Mouse (Mus musculus) telencephalon, adult 2 months (tissue): Measurements from ENCODE around the gene Arhgap22.

Experiments
- DNase-seq: peaks from one replicate; pipeline ENCODE4 v3.0.0-alpha.2; 2011; ENCODE audit warnings: low read depth, low spot score

The Arhgap22 gene

GRCm38 (mm10) chr14:33212958-33213309, 892 bp upstream of the Arhgap22 start:
- DNase-seq, result no peak

- DNase-seq, result no peak
Measured at GRCm38 (mm10) chr14:33214767-33215128, 922 bp downstream of the Arhgap22 start.

DNA sequence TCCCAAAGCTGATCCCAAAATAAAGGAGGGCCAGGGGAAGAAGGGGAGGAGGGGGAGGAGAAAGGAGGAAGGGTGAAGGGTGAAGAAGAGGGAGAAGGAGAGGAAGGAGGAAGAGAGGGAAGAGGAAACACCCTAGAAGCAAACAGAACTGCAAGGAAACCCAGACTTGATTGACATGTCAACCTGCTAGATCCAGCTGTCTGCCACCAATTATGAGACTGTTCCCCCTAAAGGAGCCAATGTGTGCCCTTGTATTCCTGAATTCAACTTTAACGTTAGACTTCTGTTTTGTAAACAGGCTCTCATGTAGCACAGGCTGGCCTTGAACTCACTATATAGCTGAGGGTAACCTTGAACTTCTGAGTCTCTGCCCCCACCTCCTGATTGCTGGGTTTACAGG, 1.3 kb downstream of the Arhgap22 start:
- no peak for DNase-seq

DNA sequence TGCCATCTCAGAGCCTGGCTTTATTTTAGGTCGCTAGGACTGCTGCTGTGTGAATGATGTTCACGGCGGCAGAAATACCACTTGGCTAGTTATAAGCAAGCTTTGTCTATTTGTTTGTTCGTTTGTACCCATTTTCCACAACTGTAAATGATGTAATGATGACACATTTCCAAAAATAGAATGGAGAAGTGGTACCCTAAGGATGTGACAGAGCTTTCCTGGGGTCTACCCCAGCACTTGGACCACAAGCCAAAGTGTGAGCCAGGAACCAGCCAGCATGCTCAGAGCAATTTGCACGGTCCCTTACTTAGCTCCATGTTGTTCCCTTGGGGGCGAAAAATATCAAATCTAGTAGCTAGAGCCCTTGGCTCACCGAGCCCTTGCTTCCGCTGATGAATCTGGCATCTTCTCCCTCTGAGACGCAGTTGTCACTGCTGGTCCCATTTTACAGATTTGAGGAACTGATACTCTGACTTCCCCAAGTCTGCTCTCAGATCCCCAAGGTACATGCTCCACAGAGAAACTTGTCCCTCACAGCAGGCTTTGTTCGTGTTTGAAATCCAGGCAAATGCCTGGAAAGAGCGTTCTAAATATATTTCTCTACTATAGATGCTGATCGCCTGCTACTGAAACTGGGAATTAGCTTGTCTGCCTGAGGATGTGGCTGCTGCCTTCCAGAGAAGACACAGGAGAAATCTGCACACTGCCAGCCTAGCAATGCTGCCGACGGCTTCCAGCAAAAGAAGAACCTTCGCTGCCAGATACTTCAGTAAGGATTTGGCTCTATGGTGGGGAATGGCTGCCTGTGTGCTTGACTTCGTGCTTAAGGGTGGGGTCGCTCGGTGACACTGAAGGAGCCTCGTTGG, 2.8 kb downstream of the Arhgap22 start:
- DNase-seq, result peak; percentile 45

DNA sequence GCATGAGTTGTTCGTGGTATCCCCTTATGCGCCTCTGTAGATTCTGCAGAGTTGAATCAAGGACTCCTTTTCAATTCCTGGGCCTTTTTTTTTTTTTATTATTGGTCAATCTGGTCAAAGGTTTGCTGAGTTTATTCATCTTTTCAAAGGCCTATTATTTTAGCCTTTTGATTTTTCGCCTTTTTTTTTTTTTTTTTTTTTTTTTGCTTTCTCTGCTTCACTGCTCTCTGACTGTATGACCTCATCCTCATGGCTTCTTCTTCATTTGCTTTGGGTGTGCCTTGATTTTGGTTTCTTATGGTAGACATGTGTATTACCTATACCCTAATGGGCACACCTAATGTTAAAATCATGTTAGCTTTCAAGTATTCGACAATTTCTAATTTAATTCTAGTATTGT, 11.4 kb downstream of the Arhgap22 start:
- no peak for DNase-seq

DNA sequence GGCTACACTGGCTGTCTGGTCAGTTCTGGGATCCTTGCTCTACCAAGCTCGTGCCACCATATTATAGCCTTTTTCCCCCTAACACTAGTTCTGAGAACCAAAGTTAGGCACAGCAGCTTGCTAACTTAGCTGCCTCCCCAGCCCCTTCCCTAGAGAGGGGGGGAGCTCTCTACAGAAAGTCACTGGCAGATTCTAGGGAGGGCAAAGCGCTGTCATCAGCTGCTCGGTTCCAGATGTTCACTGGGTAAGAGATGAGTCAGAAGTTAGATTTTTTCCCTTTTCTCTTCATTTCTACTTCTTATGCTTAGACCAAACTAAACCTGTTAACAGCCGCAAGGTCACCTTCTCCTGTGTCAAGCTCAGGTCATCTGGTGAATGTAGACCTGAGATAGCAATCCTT, 16.8 kb downstream of the Arhgap22 start:
- DNase-seq, result no peak

DNA sequence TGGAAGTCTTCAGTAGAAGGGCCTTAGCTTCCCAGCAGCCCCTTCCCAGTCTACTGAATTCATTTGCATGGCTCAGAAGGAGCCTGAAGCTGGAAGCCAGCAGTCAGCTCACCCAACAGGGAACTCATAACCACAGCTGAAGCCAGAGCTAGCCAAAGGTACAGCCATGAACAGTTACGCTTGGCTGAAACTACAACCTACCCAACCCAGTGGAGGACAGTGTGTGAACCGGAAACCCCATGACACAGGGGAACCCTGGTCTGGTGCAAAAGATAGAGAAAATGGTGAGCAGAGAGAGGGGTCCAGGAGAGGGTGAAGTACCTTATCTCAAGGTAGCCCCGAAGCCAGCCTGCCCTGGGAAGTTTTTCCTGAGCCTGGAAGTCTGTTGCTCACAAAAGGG, 17.5 kb downstream of the Arhgap22 start:
- no peak for DNase-seq

DNA sequence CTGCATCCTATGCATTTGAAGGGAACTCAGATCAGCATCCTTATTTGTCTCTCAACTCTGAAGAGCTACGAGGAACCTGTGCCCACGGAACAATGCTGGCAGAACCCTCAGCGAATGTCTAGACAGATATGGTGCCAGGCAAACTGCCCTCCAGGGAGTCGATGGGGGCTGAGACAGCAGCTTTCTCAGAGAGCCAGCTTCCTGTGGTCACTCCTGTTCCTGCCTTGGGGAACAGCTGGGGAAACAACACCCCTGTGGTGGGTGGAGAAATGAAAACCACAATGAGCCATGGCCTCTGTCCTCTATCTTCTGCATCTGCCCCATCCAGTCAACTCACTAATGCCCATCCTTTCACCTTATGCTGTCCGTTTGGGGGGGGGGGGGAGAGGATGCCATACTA, 18.2 kb downstream of the Arhgap22 start:
- DNase-seq, result no peak

DNA sequence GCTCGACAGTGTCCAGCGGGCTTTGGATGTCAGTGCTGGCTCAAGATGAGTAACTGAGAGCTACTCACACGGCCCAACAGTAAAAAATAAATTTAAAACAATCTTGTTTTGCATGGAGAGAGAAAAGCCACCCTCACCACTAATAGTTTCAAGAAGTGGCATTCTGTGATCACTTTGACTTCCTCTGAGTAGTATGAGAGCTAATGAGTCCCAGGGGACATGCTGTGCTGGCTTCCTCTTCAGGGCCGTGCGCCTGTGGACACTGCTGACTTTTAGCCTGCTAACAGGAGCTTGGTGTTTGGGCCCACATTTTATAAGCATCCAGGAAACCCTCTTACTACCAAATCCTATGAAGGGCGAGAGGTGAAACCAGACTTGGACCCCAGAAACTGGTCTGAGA, 21.8 kb downstream of the Arhgap22 start:
- DNase-seq, result no peak

DNA sequence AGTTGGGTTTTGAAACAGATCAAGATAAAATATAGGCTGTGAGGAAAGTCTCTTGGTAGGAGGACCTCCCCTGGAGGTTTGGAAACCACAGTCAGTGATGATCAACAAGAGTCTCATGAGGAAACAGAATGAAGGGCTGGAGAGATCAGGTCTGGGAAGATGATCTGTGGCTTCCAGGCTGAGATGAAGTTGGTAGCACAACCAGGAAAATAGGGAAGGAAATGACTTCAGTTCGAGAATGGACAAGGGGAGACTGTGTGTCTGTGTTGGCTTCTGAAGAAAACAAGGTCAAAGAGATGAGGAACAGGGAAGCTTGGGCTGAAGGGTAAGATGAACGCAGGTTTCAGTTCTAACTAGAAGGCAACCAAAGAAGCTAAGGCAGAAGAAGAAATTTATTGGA, 26.6 kb downstream of the Arhgap22 start:
- DNase-seq, result no peak

GRCm38 (mm10) chr14:33243261-33243660, 29.4 kb downstream of the Arhgap22 start:
- no peak for DNase-seq

DNA sequence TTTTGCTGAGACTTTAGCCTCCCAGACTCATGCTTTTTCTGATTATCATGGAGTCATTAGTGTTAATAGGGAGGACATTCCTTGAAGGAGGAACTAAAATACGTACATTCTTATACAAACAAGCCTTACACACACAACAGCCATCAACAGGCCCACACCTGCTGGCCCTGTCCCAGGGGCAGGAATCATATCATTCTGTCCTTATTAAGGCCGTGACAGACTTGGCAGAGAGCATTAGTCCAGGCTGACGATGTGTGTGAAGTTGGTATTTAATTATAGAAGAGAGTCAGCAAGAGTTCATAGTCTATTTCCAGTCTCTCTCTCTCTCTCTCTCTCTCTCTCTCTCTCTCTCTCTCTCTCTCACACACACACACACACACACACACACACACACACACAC, 30.7 kb downstream of the Arhgap22 start:
- no peak for DNase-seq

DNA sequence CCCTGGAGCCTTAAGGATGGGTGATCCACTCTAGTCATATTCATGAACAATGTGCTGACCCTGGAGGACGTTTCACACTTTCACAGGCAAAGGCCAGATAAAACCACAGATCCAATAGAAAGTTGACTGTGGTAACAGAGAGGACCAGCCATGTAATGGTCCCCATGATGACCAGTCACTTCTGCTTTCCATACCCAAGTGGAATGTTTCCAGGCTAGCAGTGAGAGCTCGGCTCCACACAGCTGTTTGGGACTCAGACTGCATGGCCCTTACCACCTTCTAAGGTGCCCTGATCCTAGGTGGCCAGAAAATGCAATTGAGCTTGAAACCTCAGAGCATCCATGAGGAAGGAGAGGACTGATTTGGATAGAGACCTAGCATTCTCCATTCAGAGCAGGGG, 31.1 kb downstream of the Arhgap22 start:
- no peak for DNase-seq

DNA sequence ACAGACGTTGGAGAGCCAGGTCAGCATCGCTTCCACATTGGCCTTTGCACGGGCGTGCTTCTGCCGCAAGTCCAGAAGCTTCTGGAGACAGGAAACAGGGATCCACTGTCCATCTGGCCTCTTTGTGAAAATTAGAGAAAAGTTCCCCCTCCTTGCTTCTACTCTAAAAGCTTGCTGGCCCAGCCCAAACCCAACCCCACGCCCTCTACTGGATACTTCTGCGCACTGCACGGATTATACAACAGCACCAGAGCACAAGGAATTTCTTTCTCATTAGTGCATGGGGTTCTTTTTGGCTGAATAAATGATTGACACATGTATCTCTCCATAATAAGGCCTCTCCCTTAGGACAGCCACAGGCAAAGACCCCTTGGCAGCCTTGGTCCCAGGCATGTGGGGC, 32.6 kb downstream of the Arhgap22 start:
- no peak for DNase-seq

- DNase-seq, result peak; percentile 32
Measured at GRCm38 (mm10) chr14:33247623-33248022, 33.8 kb downstream of the Arhgap22 start.

DNA sequence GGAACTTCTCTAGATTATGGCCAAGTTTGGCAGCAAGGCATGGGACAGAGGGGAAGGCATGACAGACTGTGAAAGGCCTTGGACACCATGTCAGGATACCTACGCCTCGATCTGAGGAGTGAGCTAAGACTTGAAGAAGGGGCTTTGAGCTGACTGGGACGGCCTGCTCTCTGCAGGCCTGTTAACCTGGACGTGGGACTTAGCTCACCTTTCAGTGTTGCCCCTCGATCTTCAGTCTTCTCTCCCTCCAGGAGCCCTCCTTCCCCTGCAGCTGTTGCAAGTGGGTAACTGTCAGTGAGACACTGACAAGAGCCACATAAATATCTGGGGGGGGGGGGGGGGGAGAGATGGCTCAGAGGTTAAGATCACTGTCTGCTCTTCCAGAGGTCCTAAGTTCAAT, 34.9 kb downstream of the Arhgap22 start:
- DNase-seq, result no peak

- DNase-seq, result no peak
Measured at GRCm38 (mm10) chr14:33250215-33250939, 36.6 kb downstream of the Arhgap22 start.

- no peak for DNase-seq
Measured at GRCm38 (mm10) chr14:33250956-33251745, 37.3 kb downstream of the Arhgap22 start.

GRCm38 (mm10) chr14:33258256-33258655, 44.4 kb downstream of the Arhgap22 start:
- DNase-seq, result no peak

DNA sequence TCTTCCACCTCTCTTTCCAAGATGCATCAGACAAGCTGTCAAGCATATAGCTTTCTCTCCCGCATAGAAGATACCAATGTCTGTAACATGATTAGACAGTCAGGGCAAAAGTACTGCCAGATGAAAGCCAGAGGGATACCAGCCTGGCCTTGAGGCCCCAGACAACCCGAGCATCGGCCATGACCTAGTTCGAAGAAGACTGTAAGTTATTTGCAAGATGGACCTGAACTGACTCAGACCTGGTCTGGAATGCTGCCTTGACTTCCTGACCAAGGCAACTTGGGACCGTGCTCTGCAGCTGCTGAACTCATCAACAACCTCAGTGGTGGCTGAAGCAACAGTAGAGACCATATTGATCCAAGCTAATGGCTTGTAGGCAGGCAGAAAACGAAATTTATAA, 46.3 kb downstream of the Arhgap22 start:
- DNase-seq, result no peak

GRCm38 (mm10) chr14:33264795-33265194, 51.0 kb downstream of the Arhgap22 start:
- no peak for DNase-seq

DNA sequence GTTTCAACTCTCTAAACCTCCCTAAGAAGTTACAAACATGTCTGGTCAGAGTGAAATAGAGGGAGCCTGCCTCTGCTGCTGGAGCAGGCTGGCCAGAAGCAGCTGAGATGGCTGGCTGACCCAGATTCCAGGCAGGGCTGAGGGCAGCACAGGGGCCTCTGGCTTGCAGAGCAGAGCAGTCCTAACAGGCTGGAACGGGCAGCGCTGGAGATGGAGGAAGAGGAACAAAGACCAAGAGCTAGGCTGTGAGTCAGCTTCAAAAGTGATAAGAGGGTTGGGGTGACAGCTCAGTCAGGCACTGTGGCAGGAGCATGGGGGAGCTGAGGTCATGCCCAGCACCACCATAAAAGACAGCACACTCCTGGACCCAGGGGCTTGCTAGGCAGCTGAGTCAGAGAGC, 62.4 kb downstream of the Arhgap22 start:
- DNase-seq, result no peak
